Mouse (Mus musculus): Measurements from ENCODE around the gene Tns1. TPM values are rescaled to one million over a fixed set of nuclear protein-coding genes. Genes with fewer than 3 reads are reported as not detected.

The Tns1 gene
- polyA plus RNA-seq, 1 experiment from 2014 or later: 120 TPM

- Histone ChIP-seq H3K9ac (ENCODE audit: low read length) (peak overlapping the region; percentile 53; the same call in 1 of the 2 replicates), H3K9me3 (replicated peaks; ENCODE audit: control insufficient read depth, low read length) (no peaks in the 10 kb centered on the region), H3K36me3 (ENCODE audit: control insufficient read depth, insufficient read depth) (no peaks in the 10 kb centered on the region), H3K4me1 (ENCODE audit: control insufficient read depth, insufficient read depth, low read length) (peaks cover 63% of the 10 kb centered on the region), H3K27me3 (ENCODE audit: control insufficient read depth, insufficient read depth, low read length) (no peaks in the 10 kb centered on the region), H3K4me2 (ENCODE audit: low read depth, low read length) (no peak overlapping the region), H3K4me3 (ENCODE audit: low read length) (no peak overlapping the region), H3K27ac (ENCODE audit: low read length) (peak overlapping the region; percentile 91)
- 49% methylated on average over 2 of the region's 2 CpGs for WGBS
- ATAC-seq (replicated peaks; ENCODE audit: extremely low read depth, insufficient read depth, low FRiP score): no peak
These were observed 71.2 kb downstream of the Tns1 start for GRCm38 (mm10) chr1:74053068-74053467.

DNA sequence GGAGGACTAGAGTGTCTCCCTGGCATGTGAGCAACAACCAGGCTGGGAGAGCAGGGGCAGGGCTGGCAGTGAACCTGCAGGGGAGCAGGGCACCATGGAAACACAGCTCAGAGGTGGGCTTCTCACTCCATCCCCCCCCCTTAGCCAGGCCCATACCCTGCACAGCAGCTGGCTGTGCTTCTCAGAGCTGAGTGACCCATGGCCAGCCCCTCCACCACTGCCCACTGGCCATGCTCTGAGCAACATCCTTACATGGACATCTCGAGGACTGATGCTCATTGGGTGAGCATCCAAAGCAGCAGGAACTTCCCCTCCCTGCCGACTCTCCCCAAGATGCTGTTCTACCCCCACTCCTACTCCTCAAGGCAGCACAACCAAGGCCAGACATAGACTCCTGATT lies 72.9 kb downstream of the Tns1 start:
- peak overlapping the region; percentile 28; the same call in 1 of the 2 replicates for H3K9ac ChIP-seq (ENCODE audit: low read length)

DNA sequence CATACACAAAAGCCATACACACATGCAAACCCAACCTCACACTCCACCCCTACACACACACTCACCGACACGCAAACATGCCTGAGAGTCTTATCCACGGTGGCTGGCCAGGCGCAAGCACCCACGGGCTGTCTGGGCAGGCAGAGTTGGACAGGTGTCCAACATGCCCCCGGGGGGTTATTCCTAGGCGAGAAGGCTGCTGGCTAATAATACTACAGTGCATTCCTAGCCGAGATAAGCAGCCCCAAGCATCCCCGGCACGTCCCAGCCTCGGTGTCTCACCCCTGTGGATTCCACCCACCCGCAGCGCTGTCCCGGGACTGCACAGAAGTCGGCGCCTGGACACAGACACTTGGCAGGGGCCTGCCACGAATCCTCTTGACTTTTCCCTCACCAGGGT lies 74.8 kb downstream of the Tns1 start:
- Histone ChIP-seq H3K27ac (ENCODE audit: low read length) (peak overlapping the region; percentile 89), H3K9me3 (replicated peaks; ENCODE audit: control insufficient read depth, low read length) (no peaks in the 10 kb centered on the region), H3K36me3 (ENCODE audit: control insufficient read depth, insufficient read depth) (no peaks in the 10 kb centered on the region), H3K4me2 (ENCODE audit: low read depth, low read length) (peak overlapping the region; percentile 24; the same call in 1 of the 2 replicates), H3K9ac (ENCODE audit: low read length) (no peak overlapping the region), H3K4me3 (ENCODE audit: low read length) (no peak overlapping the region), H3K4me1 (ENCODE audit: control insufficient read depth, insufficient read depth, low read length) (peaks cover 64% of the 10 kb centered on the region), H3K27me3 (ENCODE audit: control insufficient read depth, insufficient read depth, low read length) (no peaks in the 10 kb centered on the region)
- peak; percentile 81 for ATAC-seq (replicated peaks; ENCODE audit: extremely low read depth, insufficient read depth, low FRiP score)
- WGBS: 23% methylated on average over 17 of the region's 17 CpGs

More for the DNA sequence above, 72.9 kb downstream of the Tns1 start:
- WGBS: 23% methylated on average over 2 of the region's 2 CpGs
- Histone ChIP-seq H3K4me1 (ENCODE audit: control insufficient read depth, insufficient read depth, low read length) (peaks cover 72% of the 10 kb centered on the region), H3K4me2 (ENCODE audit: low read depth, low read length) (no peak overlapping the region), H3K9me3 (replicated peaks; ENCODE audit: control insufficient read depth, low read length) (no peaks in the 10 kb centered on the region), H3K36me3 (ENCODE audit: control insufficient read depth, insufficient read depth) (no peaks in the 10 kb centered on the region), H3K27ac (ENCODE audit: low read length) (peak overlapping the region; percentile 37; the same call in 1 of the 2 replicates), H3K4me3 (ENCODE audit: low read length) (no peak overlapping the region), H3K27me3 (ENCODE audit: control insufficient read depth, insufficient read depth, low read length) (no peaks in the 10 kb centered on the region)
- no peak for ATAC-seq (replicated peaks; ENCODE audit: extremely low read depth, insufficient read depth, low FRiP score)

DNA sequence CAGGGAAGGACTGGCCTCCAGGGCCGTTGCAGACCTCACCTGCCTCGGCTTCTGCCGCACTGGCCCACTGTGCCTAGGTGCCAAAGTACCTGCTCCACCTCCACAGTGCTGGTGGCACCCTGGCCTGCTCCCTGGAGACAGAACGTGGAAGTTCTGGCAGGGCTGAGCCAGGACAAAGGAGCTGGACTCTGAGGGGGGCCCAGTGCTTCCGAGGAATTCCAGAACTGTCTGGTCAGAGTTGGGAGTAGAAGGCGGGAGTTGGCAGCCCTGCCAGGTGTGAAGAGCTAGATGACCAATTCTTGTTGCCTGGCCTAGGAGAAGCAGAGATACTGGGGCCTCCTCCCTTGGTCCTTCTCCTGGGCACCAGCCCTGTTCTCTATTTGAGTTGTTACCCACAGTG lies 76.5 kb downstream of the Tns1 start:
- H3K4me2 ChIP-seq (ENCODE audit: low read depth, low read length): no peak overlapping the region

DNA sequence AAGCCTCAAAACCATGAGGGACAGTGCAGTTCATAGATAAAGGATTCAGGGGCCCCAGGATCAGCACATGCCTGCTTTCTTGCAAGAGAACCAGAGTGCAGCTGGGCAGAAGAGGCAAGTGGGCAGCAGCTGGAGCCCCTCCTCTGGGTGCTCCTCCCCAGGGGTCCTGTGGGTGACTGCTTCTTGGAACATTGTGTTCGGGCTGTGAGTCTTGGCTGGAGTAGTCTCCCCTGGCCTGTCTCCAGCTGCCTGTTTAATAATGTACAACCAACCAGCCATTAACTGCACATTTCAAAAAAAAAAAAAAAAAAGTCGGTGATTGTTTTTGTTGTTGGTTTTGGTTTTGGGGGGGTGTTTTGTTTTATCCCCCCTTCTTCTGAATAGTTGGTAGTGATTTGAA lies 76.9 kb downstream of the Tns1 start:
- H3K4me2 ChIP-seq (ENCODE audit: low read depth, low read length): no peak overlapping the region
- H3K9me3 ChIP-seq (replicated peaks; ENCODE audit: control insufficient read depth, low read length): no peaks in the 10 kb centered on the region
- no peak overlapping the region for H3K9ac ChIP-seq (ENCODE audit: low read length)
- no peak for ATAC-seq (replicated peaks; ENCODE audit: extremely low read depth, insufficient read depth, low FRiP score)
- H3K4me3 ChIP-seq (ENCODE audit: low read length): no peak overlapping the region
- peaks cover 67% of the 10 kb centered on the region for H3K4me1 ChIP-seq (ENCODE audit: control insufficient read depth, insufficient read depth, low read length)
- 39% methylated on average over 2 of the region's 2 CpGs for WGBS
- H3K27me3 ChIP-seq (ENCODE audit: control insufficient read depth, insufficient read depth, low read length): no peaks in the 10 kb centered on the region
- H3K36me3 ChIP-seq (ENCODE audit: control insufficient read depth, insufficient read depth): no peaks in the 10 kb centered on the region
- H3K27ac ChIP-seq (ENCODE audit: low read length): peak overlapping the region; percentile 69

More for the DNA sequence above, 76.5 kb downstream of the Tns1 start:
- H3K36me3 ChIP-seq (ENCODE audit: control insufficient read depth, insufficient read depth): no peaks in the 10 kb centered on the region
- peaks cover 66% of the 10 kb centered on the region for H3K4me1 ChIP-seq (ENCODE audit: control insufficient read depth, insufficient read depth, low read length)
- H3K4me3 ChIP-seq (ENCODE audit: low read length): no peak overlapping the region
- no peaks in the 10 kb centered on the region for H3K9me3 ChIP-seq (replicated peaks; ENCODE audit: control insufficient read depth, low read length)
- H3K27me3 ChIP-seq (ENCODE audit: control insufficient read depth, insufficient read depth, low read length): no peaks in the 10 kb centered on the region
- WGBS: 56% methylated on average over 6 of the region's 6 CpGs
- no peak for ATAC-seq (replicated peaks; ENCODE audit: extremely low read depth, insufficient read depth, low FRiP score)
- peak overlapping the region; percentile 69 for H3K27ac ChIP-seq (ENCODE audit: low read length)
- no peak overlapping the region for H3K9ac ChIP-seq (ENCODE audit: low read length)

DNA sequence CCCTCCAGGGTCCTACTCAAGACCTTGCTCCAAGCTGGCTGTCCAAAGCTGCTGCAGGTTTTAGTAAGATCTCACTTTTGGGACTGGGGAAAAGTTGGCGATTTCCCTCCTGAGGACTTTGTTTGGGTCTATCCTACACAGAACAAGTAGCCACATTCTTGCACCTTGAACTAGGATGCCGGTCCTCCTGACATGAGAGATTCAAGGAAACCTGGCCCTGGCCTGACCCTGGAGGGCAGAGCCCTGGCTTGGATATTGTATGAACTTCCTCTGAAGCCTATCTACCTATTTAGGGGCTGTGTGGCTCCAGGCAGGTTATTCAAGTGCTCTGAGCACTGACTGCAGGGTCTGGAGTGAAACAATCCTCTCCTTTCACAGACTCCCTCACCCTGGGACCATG lies 79.2 kb downstream of the Tns1 start:
- WGBS: 87% methylated on average over 2 of the region's 2 CpGs
- no peaks in the 10 kb centered on the region for H3K9me3 ChIP-seq (replicated peaks; ENCODE audit: control insufficient read depth, low read length)
- H3K4me2 ChIP-seq (ENCODE audit: low read depth, low read length): no peak overlapping the region
- H3K4me3 ChIP-seq (ENCODE audit: low read length): no peak overlapping the region
- no peak for ATAC-seq (replicated peaks; ENCODE audit: extremely low read depth, insufficient read depth, low FRiP score)
- no peaks in the 10 kb centered on the region for H3K36me3 ChIP-seq (ENCODE audit: control insufficient read depth, insufficient read depth)
- no peaks in the 10 kb centered on the region for H3K27me3 ChIP-seq (ENCODE audit: control insufficient read depth, insufficient read depth, low read length)
- H3K27ac ChIP-seq (ENCODE audit: low read length): no peak overlapping the region
- H3K4me1 ChIP-seq (ENCODE audit: control insufficient read depth, insufficient read depth, low read length): peaks cover 78% of the 10 kb centered on the region
- H3K9ac ChIP-seq (ENCODE audit: low read length): no peak overlapping the region

- no peak overlapping the region for H3K4me2 ChIP-seq (ENCODE audit: low read depth, low read length)
- H3K4me3 ChIP-seq (ENCODE audit: low read length): no peak overlapping the region
- no peak overlapping the region for H3K9ac ChIP-seq (ENCODE audit: low read length)
- H3K27me3 ChIP-seq (ENCODE audit: control insufficient read depth, insufficient read depth, low read length): no peaks in the 10 kb centered on the region
- H3K36me3 ChIP-seq (ENCODE audit: control insufficient read depth, insufficient read depth): no peaks in the 10 kb centered on the region
- H3K27ac ChIP-seq (ENCODE audit: low read length): no peak overlapping the region
- 64% methylated on average over 1 of the region's 1 CpGs for WGBS
- no peak for ATAC-seq (replicated peaks; ENCODE audit: extremely low read depth, insufficient read depth, low FRiP score)
- H3K9me3 ChIP-seq (replicated peaks; ENCODE audit: control insufficient read depth, low read length): no peaks in the 10 kb centered on the region
- H3K4me1 ChIP-seq (ENCODE audit: control insufficient read depth, insufficient read depth, low read length): peaks cover 79% of the 10 kb centered on the region
These were observed 79.8 kb downstream of the Tns1 start for GRCm38 (mm10) chr1:74044421-74044820.

- Histone ChIP-seq H3K27me3 (ENCODE audit: control insufficient read depth, insufficient read depth, low read length) (no peaks in the 10 kb centered on the region), H3K4me2 (ENCODE audit: low read depth, low read length) (peak overlapping the region; percentile 36; the same call in 1 of the 2 replicates), H3K9ac (ENCODE audit: low read length) (peak overlapping the region; percentile 21), H3K36me3 (ENCODE audit: control insufficient read depth, insufficient read depth) (no peaks in the 10 kb centered on the region), H3K9me3 (replicated peaks; ENCODE audit: control insufficient read depth, low read length) (no peaks in the 10 kb centered on the region), H3K27ac (ENCODE audit: low read length) (peak overlapping the region; percentile 85), H3K4me3 (ENCODE audit: low read length) (no peak overlapping the region), H3K4me1 (ENCODE audit: control insufficient read depth, insufficient read depth, low read length) (peaks cover 84% of the 10 kb centered on the region)
- WGBS: 48% methylated on average over 4 of the region's 4 CpGs
- no peak for ATAC-seq (replicated peaks; ENCODE audit: extremely low read depth, insufficient read depth, low FRiP score)
These were observed 80.6 kb downstream of the Tns1 start for GRCm38 (mm10) chr1:74043584-74044105.

DNA sequence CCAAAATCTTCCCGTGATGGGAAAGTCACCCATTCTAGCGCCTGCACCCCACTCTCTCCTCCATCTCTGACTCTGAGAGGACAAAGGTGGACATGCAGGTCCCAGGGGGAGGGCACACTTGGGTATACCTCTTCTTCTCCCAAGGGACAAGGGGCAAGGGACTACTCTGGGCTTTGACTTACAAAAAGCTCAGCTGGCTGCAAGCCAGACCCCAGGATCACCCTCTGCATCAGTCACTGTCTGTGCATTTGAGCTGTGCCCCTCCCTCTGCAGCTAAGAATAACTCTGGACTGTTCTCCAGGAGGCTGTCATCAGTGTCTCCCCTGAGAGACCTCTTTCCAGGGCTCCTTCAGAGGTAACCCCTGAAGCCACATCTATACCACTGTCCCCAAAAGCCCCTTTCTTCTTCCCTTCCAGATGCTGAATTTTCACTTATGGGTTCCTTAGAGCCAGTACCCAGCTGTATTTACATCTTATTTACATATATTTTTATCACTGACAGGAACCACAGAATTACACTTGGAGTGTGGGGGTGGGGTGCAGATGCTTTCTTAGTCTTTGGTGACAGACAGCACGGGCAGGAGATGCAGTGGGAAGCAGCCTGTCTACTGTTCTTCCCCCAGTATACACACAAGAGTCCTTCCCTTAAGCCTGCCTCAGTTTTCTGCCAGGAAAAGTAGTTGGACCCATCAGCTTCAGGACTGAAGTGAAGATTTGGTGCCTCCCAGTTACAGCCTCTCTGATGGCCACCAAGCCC lies 81.4 kb downstream of the Tns1 start:
- H3K9me3 ChIP-seq (replicated peaks; ENCODE audit: control insufficient read depth, low read length): no peaks in the 10 kb centered on the region
- no peaks in the 10 kb centered on the region for H3K27me3 ChIP-seq (ENCODE audit: control insufficient read depth, insufficient read depth, low read length)
- 41% methylated on average over 3 of the region's 3 CpGs for WGBS
- no peaks in the 10 kb centered on the region for H3K36me3 ChIP-seq (ENCODE audit: control insufficient read depth, insufficient read depth)
- peak overlapping the region; percentile 62 for H3K9ac ChIP-seq (ENCODE audit: low read length)
- peaks cover 86% of the 10 kb centered on the region for H3K4me1 ChIP-seq (ENCODE audit: control insufficient read depth, insufficient read depth, low read length)
- ATAC-seq (replicated peaks; ENCODE audit: extremely low read depth, insufficient read depth, low FRiP score): peak; percentile 50
- H3K27ac ChIP-seq (ENCODE audit: low read length): peak overlapping the region; percentile 85
- H3K4me3 ChIP-seq (ENCODE audit: low read length): no peak overlapping the region
- peak overlapping the region; percentile 36; the same call in 1 of the 2 replicates for H3K4me2 ChIP-seq (ENCODE audit: low read depth, low read length)
